Mouse (Mus musculus): ENCODE results near the gene 2510039O18Rik. TPM values are rescaled to one million over a fixed set of nuclear protein-coding genes. Genes with fewer than 3 reads are reported as not detected.

The 2510039O18Rik gene
- 12.4 and 13.0 TPM in 2 replicates for polyA plus RNA-seq (2015; fragmentation: Nextera tagmentation; extraction: Ambion mirVana)

GRCm38 (mm10) chr4:147940576-147941044 is at the start of gene 2510039O18Rik:
Gene 2510039O18Rik, plus strand, starts transcription at chr4:147940895.

GRCm38 (mm10) chr4:147904313-147905089 is 36.2 kb upstream of the 2510039O18Rik start, which contains the start of gene Mfn2:
Gene Mfn2, minus strand, starts transcription at chr4:147904704.

GRCm38 (mm10) chr4:147936331-147936954 is 4.3 kb upstream of the 2510039O18Rik start, which contains the start of gene Plod1:
Gene Plod1, minus strand, starts transcription at chr4:147936767.

GRCm38 (mm10) chr4:147985205-147986132 is 44.8 kb downstream of the 2510039O18Rik start, which contains the start of gene Nppb:
Gene Nppb, plus strand, starts transcription at chr4:147985788.

Other genes starting within 250 kb of the 2510039O18Rik start
- gene Zfp534, start 238.3 kb upstream of the 2510039O18Rik start, polyA plus RNA-seq (2015; fragmentation: Nextera tagmentation; extraction: Ambion mirVana), result not detected in 2 replicates
- gene Zfp984, start 131.1 kb upstream of the 2510039O18Rik start, polyA plus RNA-seq (2015; fragmentation: Nextera tagmentation; extraction: Ambion mirVana), result 4.3 and 5.0 TPM in 2 replicates
- gene Zfp933, start 92.5 kb upstream of the 2510039O18Rik start, polyA plus RNA-seq (2015; fragmentation: Nextera tagmentation; extraction: Ambion mirVana), result 2.9 and 4.2 TPM in 2 replicates
- gene Miip, start 72.1 kb upstream of the 2510039O18Rik start, polyA plus RNA-seq (2015; fragmentation: Nextera tagmentation; extraction: Ambion mirVana), result 12.1 and 14.6 TPM in 2 replicates
- 2.0 and 2.2 TPM in 2 replicates for gene Fv1, start 71.9 kb upstream of the 2510039O18Rik start, polyA plus RNA-seq (2015; fragmentation: Nextera tagmentation; extraction: Ambion mirVana)
- gene Mfn2, start 36.2 kb upstream of the 2510039O18Rik start, polyA plus RNA-seq (2015; fragmentation: Nextera tagmentation; extraction: Ambion mirVana), result 49.5 and 53.2 TPM in 2 replicates
- 53.7 and 59.1 TPM in 2 replicates for gene Plod1, start 4.1 kb upstream of the 2510039O18Rik start, polyA plus RNA-seq (2015; fragmentation: Nextera tagmentation; extraction: Ambion mirVana)
- gene Nppb, start 44.9 kb downstream of the 2510039O18Rik start, polyA plus RNA-seq (2015; fragmentation: Nextera tagmentation; extraction: Ambion mirVana), result 0.77 and 1.00 TPM in 2 replicates
- gene Nppa, start 59.8 kb downstream of the 2510039O18Rik start, polyA plus RNA-seq (2015; fragmentation: Nextera tagmentation; extraction: Ambion mirVana), result 6.0 and 7.2 TPM in 2 replicates
- 3.5 and 4.7 TPM in 2 replicates for gene Clcn6, start 97.9 kb downstream of the 2510039O18Rik start, polyA plus RNA-seq (2015; fragmentation: Nextera tagmentation; extraction: Ambion mirVana)
- 15.8 and 16.7 TPM in 2 replicates for gene Mthfr, start 98.2 kb downstream of the 2510039O18Rik start, polyA plus RNA-seq (2015; fragmentation: Nextera tagmentation; extraction: Ambion mirVana)
- 21.2 and 23.5 TPM in 2 replicates for gene Agtrap, start 147.1 kb downstream of the 2510039O18Rik start, polyA plus RNA-seq (2015; fragmentation: Nextera tagmentation; extraction: Ambion mirVana)
- gene Mad2l2, start 189.5 kb downstream of the 2510039O18Rik start, polyA plus RNA-seq (2015; fragmentation: Nextera tagmentation; extraction: Ambion mirVana), result 27.9 and 29.9 TPM in 2 replicates
- gene Draxin, start 189.8 kb downstream of the 2510039O18Rik start, polyA plus RNA-seq (2015; fragmentation: Nextera tagmentation; extraction: Ambion mirVana), result 0.02 TPM in 1 of 2 replicates, not detected in the other
- gene Fbxo6, start 211.2 kb downstream of the 2510039O18Rik start, polyA plus RNA-seq (2015; fragmentation: Nextera tagmentation; extraction: Ambion mirVana), result 46.5 and 50.5 TPM in 2 replicates
- 3.2 and 3.7 TPM in 2 replicates for gene Fbxo44, start 219.6 kb downstream of the 2510039O18Rik start, polyA plus RNA-seq (2015; fragmentation: Nextera tagmentation; extraction: Ambion mirVana)
- gene Fbxo2, start 219.7 kb downstream of the 2510039O18Rik start, polyA plus RNA-seq (2015; fragmentation: Nextera tagmentation; extraction: Ambion mirVana), result 1.5 and 1.9 TPM in 2 replicates